Mouse (Mus musculus) left cerebral cortex, postnatal 10 days (tissue): ENCODE data around the gene Mvk. TPM values are rescaled to one million over a fixed set of nuclear protein-coding genes. Genes with fewer than 3 reads are reported as not detected.

Experiments used
- DNase-seq, 2 experiments: peaks; one replicate each; pipeline ENCODE4 v3.0.0; 2021 to 2022; ENCODE audit warnings: low spot score in 2 of 2, mixed read lengths in 1 of 2; ENCODE audit errors: extremely low spot score in 1 of 2
- intact Hi-C: fragments of 180-260 bp; cut with DNase I; formaldehyde crosslinking; loops from one replicate; pipeline ENCODE4 v1.15.1; 2025
- microRNA-seq: library from miRNA; unstranded; fragments of <30 nt; microRNA quantifications from one replicate; pipeline ENCODE4 v1.2.0, GENCODE M21; 2022
- total RNA-seq, 2 experiments: library from RNA; stranded (reverse); gene quantifications; 2 replicates each; pipeline ENCODE4 v1.2.3; 2021

Gene Mvk
- total RNA-seq, 2 experiments from 2014 or later: 60.7 to 62.7 TPM

DNA sequence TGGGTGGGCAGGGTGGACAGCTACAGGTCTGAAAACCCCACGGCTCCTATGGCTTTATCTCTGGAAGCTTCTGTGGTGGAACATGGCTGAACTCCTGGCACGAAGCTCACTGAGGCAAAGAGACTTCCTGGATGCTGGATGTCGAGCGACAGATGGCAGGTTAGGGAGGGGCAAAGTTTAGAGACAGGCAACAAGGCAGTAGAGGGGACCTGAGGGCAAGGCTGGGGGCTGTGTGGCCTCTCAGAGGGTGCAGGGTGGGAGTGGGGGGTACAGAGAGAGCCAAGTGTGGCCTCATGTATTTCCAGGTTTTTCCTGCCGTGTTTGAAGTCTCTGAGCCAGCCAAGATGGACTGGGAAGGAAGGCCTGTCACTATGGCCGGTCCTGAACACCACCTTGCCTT, 60.8 kb downstream of the Mvk start:
- intact Hi-C loops: no loop called here
- no peak for DNase-seq

DNA sequence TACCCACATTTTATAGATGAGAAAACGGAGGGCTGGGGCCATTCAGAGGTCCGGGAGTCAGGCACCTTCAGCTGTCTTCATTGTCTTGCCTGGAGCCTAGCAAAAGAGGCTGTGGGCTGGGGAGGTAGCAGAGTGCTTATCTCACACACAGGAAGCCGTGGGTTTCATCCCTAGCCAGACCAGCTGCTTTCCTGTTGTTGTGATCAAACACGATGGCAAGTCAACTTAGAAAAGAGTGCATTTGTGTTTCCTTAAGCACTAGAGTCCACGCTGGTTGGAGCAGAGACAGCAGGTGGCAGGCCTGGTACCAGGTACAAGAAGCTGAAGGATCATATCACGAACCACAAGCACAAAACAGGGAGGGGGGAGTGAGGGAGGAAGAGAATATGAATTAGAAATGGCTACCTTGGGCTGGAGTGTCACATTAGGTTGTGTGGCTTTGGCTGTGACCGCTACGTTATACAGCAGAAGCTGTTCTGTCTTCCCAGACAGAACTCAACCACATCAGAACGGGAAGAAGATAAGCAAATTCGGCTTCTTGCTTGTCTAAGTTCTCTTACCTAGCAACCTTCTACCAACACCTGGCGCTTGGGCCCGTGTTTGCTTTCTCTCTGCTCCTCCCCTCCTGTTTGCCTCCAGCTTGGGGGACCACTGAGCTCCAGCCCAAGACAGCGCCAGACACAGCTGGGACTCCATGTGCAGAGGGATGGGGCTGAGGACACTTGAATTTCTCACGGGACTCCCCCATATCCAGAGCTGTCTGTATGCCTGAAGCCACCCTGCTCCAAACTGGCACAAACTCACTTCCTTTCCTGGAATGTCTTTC, 61.4 kb downstream of the Mvk start:
- no peak for DNase-seq
- intact Hi-C loops: no loop called here

DNA sequence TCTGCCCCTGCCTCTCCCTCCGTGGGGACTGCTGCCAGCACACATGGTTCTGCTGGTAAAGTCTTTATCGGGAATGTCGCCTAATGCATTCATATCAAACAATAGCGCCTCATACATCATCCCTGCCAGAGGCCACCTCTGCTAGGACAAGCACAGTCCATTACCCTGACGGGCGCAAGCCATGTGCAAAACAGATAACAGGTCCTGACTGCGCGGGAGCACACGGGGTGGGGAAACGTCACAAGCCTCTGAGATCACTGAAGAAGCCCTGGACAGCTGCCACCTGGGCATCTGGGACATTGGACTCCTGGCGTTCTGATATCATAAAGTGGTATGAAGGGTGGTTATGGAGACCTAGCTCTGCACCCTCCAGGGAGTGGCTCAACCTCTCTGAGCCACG, 63.3 kb downstream of the Mvk start:
- no peak for DNase-seq
- intact Hi-C loops: no loop called here

GRCm38 (mm10) chr5:114507964-114508363, 63.9 kb downstream of the Mvk start:
- DNase-seq: no peak
- intact Hi-C loops: no loop called here

- intact Hi-C loops: no loop called here
Observed at GRCm38 (mm10) chr5:114509461-114509860, 65.4 kb downstream of the Mvk start.

More at GRCm38 (mm10) chr5:114509461-114509860, 65.4 kb downstream of the Mvk start:
- DNase-seq: no peak

Small RNA genes lying within 50 kb of the gene (microRNA-seq; reads per million reads assigned to microRNA genes)
- not detected for gene Mir7027

Other genes with a start within 250 kb of the Mvk start
- not detected for gene Foxn4, start 170.5 kb upstream of the Mvk start, total RNA-seq
- under 1 TPM; 0.53 to 0.92 TPM for gene Myo1h, start 155.1 kb upstream of the Mvk start, total RNA-seq
- 10 to 100 TPM; 41.9 to 43.0 TPM for gene Kctd10, start 63.8 kb upstream of the Mvk start, total RNA-seq
- 10 to 100 TPM; 71.8 to 79.6 TPM for gene Ube3b, start 63.7 kb upstream of the Mvk start, total RNA-seq
- 10 to 100 TPM; 30.9 TPM for gene Mmab, start 209 bp upstream of the Mvk start, total RNA-seq
- 1 to 10 TPM; 6.4 to 7.4 TPM for gene Fam222a, start 123.7 kb downstream of the Mvk start, total RNA-seq
- under 1 TPM; 0.64 to 0.79 TPM for gene Trpv4, start 214.2 kb downstream of the Mvk start, total RNA-seq
- 10 to 100 TPM; 20.5 to 23.2 TPM for gene Gltp, start 246.7 kb downstream of the Mvk start, total RNA-seq